Mouse (Mus musculus) right cerebral cortex, adult 18-20 months (tissue): ENCODE data around the gene Hmces.
"Not testable (repeated sequence)": the region's sequence is repeated elsewhere in the genome, so short reads cannot be mapped to it uniquely, and the experiment has no call there.

Experiments
- DNase-seq: peaks from one replicate; pipeline ENCODE4 v3.0.0; 2022; ENCODE audit warnings: mixed read lengths

Hmces gene

GRCm38 (mm10) chr6:87915939-87916338, 2.2 kb downstream of the Hmces start:
- DNase-seq: no peak

- no peak for DNase-seq
Measured at GRCm38 (mm10) chr6:87921201-87921600, 7.5 kb downstream of the Hmces start.

GRCm38 (mm10) chr6:87923624-87924023, 9.9 kb downstream of the Hmces start:
- DNase-seq: no peak

GRCm38 (mm10) chr6:87935037-87935436, 21.3 kb downstream of the Hmces start:
- DNase-seq: no peak

GRCm38 (mm10) chr6:87937178-87937788, 23.5 kb downstream of the Hmces start:
- no peak for DNase-seq

GRCm38 (mm10) chr6:87938941-87939340, 25.2 kb downstream of the Hmces start:
- no peak for DNase-seq

- DNase-seq: no peak
Measured at GRCm38 (mm10) chr6:87942179-87942578, 28.4 kb downstream of the Hmces start.

- not testable (repeated sequence) for DNase-seq
Measured at GRCm38 (mm10) chr6:87962457-87962856, 48.7 kb downstream of the Hmces start.

GRCm38 (mm10) chr6:87970041-87970440, 56.3 kb downstream of the Hmces start:
- no peak for DNase-seq

- no peak for DNase-seq
Measured at GRCm38 (mm10) chr6:87979728-87980127, 66.0 kb downstream of the Hmces start.

GRCm38 (mm10) chr6:87980374-87981029, 66.8 kb downstream of the Hmces start:
- DNase-seq: peak; percentile 90

- peak; percentile 46 for DNase-seq
Measured at GRCm38 (mm10) chr6:87981030-87981485, 67.3 kb downstream of the Hmces start.

- peak; percentile 73 for DNase-seq
Measured at GRCm38 (mm10) chr6:87981547-87982256, 68.0 kb downstream of the Hmces start, which contains the start of gene H1fx. H1fx (minus strand) TSS chr6:87981637.

GRCm38 (mm10) chr6:87982506-87982905, 68.8 kb downstream of the Hmces start:
- DNase-seq: no peak
